Mouse (Mus musculus): ENCODE results near the gene Kcnj14.

DNA sequence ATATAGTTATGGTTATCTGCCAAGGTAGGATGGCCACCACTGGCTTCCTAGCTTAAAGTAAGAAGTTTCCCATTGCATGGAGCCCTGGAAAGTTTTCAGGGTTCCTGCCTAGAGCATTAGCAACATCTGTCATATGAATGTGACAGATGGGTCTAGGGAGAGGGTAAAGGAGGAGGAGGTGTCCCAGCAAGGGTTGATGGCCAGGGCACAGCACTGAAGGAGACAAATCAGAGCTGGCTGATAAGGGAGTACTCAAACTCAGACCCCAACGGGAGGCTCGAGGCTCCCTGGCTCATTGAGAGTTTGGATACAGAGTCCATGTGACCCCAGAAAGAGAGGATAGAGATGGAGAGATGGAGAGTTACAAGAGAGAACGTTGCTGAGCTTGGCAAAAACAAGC, 26.1 kb upstream of the Kcnj14 start:
- TF ChIP-seq CTCF (IDR thresholded peaks at IDR 0.05 in 2 of 3, conservative IDR thresholded peaks at IDR 0.05 in 1 of 3; ENCODE audit: control insufficient read depth in 1 of 3, insufficient read depth in 1 of 3, low read depth in 2 of 3, low read length in 3 of 3, poor library complexity in 1 of 3, severe bottlenecking in 1 of 3) (no peak), POLR2A (IDR thresholded peaks at IDR 0.05; ENCODE audit: control insufficient read depth in 1 of 2, insufficient read depth in 1 of 2, low read depth in 1 of 2, low read length in 2 of 2, poor library complexity in 1 of 2) (no peak), POLR2AphosphoS2 (IDR thresholded peaks at IDR 0.05; ENCODE audit: low read length) (no peak), ZKSCAN1 (IDR thresholded peaks at IDR 0.05; ENCODE audit: low read depth, low read length) (no peak), RCOR1 (IDR thresholded peaks at IDR 0.05; ENCODE audit: low read depth, low read length) (no peak)
